Mouse (Mus musculus) hindbrain, embryonic 15.5 days (tissue): Measurements from ENCODE around the gene Utp14b. TPM values are rescaled to one million over a fixed set of nuclear protein-coding genes. Genes with fewer than 3 reads are reported as not detected.

Experiments used
- ATAC-seq: fragments of 200-750 bp; cut with Nextera tagmentation; 2 replicates; pipeline ENCODE4 v1.8.0; 2017; ENCODE audit warnings: low read depth, moderate number of reproducible peaks, moderate TSS enrichment; ENCODE audit not compliant: low FRiP score
- H3K27ac ChIP-seq: fragments of 300-500 bp; sonication (generic); replicated peaks from 2 replicates; pipeline ENCODE4 v1.5.1; 2015; ENCODE audit warnings: mild to moderate bottlenecking, inconsistent platforms
- H3K27me3 ChIP-seq: fragments of 300-500 bp; sonication (generic); 2 replicates; pipeline ENCODE4 v1.6.1; 2015; ENCODE audit warnings: control low read depth, inconsistent platforms
- H3K36me3 ChIP-seq: fragments of 300-500 bp; sonication (generic); 2 replicates; pipeline ENCODE4 v1.6.1; 2015; ENCODE audit warnings: control low read depth, inconsistent platforms
- H3K4me1 ChIP-seq: fragments of 300-500 bp; sonication (generic); replicated peaks from 2 replicates; pipeline ENCODE4 v1.6.1; 2015; ENCODE audit warnings: control low read depth, inconsistent platforms
- H3K4me2 ChIP-seq: fragments of 300-500 bp; sonication (generic); 2 replicates; pipeline ENCODE4 v1.6.1; 2015; ENCODE audit warnings: moderate library complexity, mild to moderate bottlenecking, inconsistent platforms
- H3K4me3 ChIP-seq: fragments of 300-500 bp; sonication (generic); 2 replicates; pipeline ENCODE4 v1.5.1; 2015; ENCODE audit warnings: mild to moderate bottlenecking, inconsistent platforms
- H3K9ac ChIP-seq: fragments of 300-500 bp; sonication (generic); 2 replicates; pipeline ENCODE4 v1.6.1; 2015; ENCODE audit warnings: inconsistent platforms
- H3K9me3 ChIP-seq: fragments of 300-500 bp; sonication (generic); 2 replicates; pipeline ENCODE4 v1.6.1; 2016; ENCODE audit warnings: control low read depth, inconsistent platforms
- WGBS: fragments of 180-500 bp; shearing (Covaris S2); methylation state at CpG from one replicate; pipeline ENCODE4 v1.1.7; 2015; 5-methylcytosine and 5-hydroxymethylcytosine counted together
- polyA plus RNA-seq: library from polyadenylated mRNA; unstranded; fragments of >200 nt; fragmentation: Nextera tagmentation; extraction: Ambion mirVana; gene quantifications from 2 replicates; pipeline ENCODE4 v1.2.1, GENCODE M21; 2015

Gene Utp14b
- polyA plus RNA-seq, 1 experiment from 2014 or later: 1.8 TPM

- Histone ChIP-seq H3K4me3 (no peak overlapping the region), H3K27me3 (no peaks in the 10 kb centered on the region), H3K9me3 (no peaks in the 10 kb centered on the region), H3K9ac (no peak overlapping the region), H3K4me1 (peaks cover 32% of the 10 kb centered on the region), H3K36me3 (no peaks in the 10 kb centered on the region), H3K27ac (0 out of 2 replicates have a peak overlapping the region, but pooled peaks have one; percentile 22), H3K4me2 (no peak overlapping the region)
- no peak for ATAC-seq
- WGBS: 14% methylated on average over 2 of the region's 2 CpGs
Measured at GRCm38 (mm10) chr1:78656472-78656871, 1.4 kb upstream of the Utp14b start.

- peaks cover 34% of the 10 kb centered on the region for H3K4me1 ChIP-seq
- no peak for ATAC-seq
- H3K27ac ChIP-seq: peak overlapping the region; percentile 98
- peak overlapping the region; percentile 73 for H3K4me2 ChIP-seq
- no peaks in the 10 kb centered on the region for H3K9me3 ChIP-seq
- peak overlapping the region; percentile 63 for H3K9ac ChIP-seq
- H3K27me3 ChIP-seq: no peaks in the 10 kb centered on the region
- peak overlapping the region; percentile 75 for H3K4me3 ChIP-seq
- 30% methylated on average over 22 of the region's 22 CpGs for WGBS
- H3K36me3 ChIP-seq: no peaks in the 10 kb centered on the region
Measured at GRCm38 (mm10) chr1:78657021-78657629, 713 bp upstream of the Utp14b start.

- Histone ChIP-seq H3K36me3 (no peaks in the 10 kb centered on the region), H3K4me3 (peak overlapping the region; percentile 75), H3K4me1 (peaks cover 34% of the 10 kb centered on the region), H3K9me3 (no peaks in the 10 kb centered on the region), H3K27me3 (no peaks in the 10 kb centered on the region), H3K9ac (peak overlapping the region; percentile 91), H3K27ac (peak overlapping the region; percentile 98), H3K4me2 (peak overlapping the region; percentile 73)
- WGBS: under 1% methylated on average over 20 of the region's 20 CpGs
- no peak for ATAC-seq
Measured at GRCm38 (mm10) chr1:78658441-78659269, 817 bp downstream of the Utp14b start.

- Histone ChIP-seq H3K4me1 (peaks cover 34% of the 10 kb centered on the region), H3K4me3 (peak overlapping the region; percentile 75), H3K36me3 (peaks cover 4% of the 10 kb centered on the region; the same call in 1 of the 2 replicates), H3K27ac (no peak overlapping the region; the same call in 1 of the 2 replicates), H3K9me3 (no peaks in the 10 kb centered on the region), H3K4me2 (peak overlapping the region; percentile 73), H3K27me3 (no peaks in the 10 kb centered on the region), H3K9ac (peak overlapping the region; percentile 91)
- WGBS: 22% methylated on average over 4 of the region's 4 CpGs
- ATAC-seq: no peak
Measured at GRCm38 (mm10) chr1:78659270-78659823, 1.5 kb downstream of the Utp14b start.

GRCm38 (mm10) chr1:78664326-78664725, 6.5 kb downstream of the Utp14b start:
- 87% methylated on average over 4 of the region's 4 CpGs for WGBS
- no peak for ATAC-seq
- Histone ChIP-seq H3K9me3 (no peaks in the 10 kb centered on the region), H3K36me3 (peaks cover 34% of the 10 kb centered on the region), H3K4me3 (no peak overlapping the region), H3K27me3 (no peaks in the 10 kb centered on the region), H3K4me2 (no peak overlapping the region), H3K4me1 (peaks cover 23% of the 10 kb centered on the region), H3K9ac (no peak overlapping the region), H3K27ac (no peak overlapping the region)

GRCm38 (mm10) chr1:78665954-78666499, 8.2 kb downstream of the Utp14b start:
- no peak overlapping the region for H3K4me2 ChIP-seq
- H3K4me3 ChIP-seq: no peak overlapping the region
- H3K4me1 ChIP-seq: peaks cover 7% of the 10 kb centered on the region
- no peak overlapping the region for H3K27ac ChIP-seq
- no peak for ATAC-seq
- H3K36me3 ChIP-seq: peaks cover 34% of the 10 kb centered on the region
- H3K27me3 ChIP-seq: no peaks in the 10 kb centered on the region
- no peaks in the 10 kb centered on the region for H3K9me3 ChIP-seq
- no peak overlapping the region for H3K9ac ChIP-seq
- 97% methylated on average over 9 of the region's 9 CpGs for WGBS

GRCm38 (mm10) chr1:78666585-78666984, 8.7 kb downstream of the Utp14b start:
- Histone ChIP-seq H3K4me2 (no peak overlapping the region), H3K9me3 (no peaks in the 10 kb centered on the region), H3K27me3 (no peaks in the 10 kb centered on the region), H3K9ac (no peak overlapping the region), H3K27ac (no peak overlapping the region), H3K4me3 (no peak overlapping the region), H3K36me3 (peaks cover 34% of the 10 kb centered on the region), H3K4me1 (peaks cover 2% of the 10 kb centered on the region)
- ATAC-seq: no peak
- WGBS: 94% methylated on average over 1 of the region's 1 CpGs

- H3K36me3 ChIP-seq: peaks cover 4% of the 10 kb centered on the region; the same call in 1 of the 2 replicates
- no peaks in the 10 kb centered on the region for H3K9me3 ChIP-seq
- H3K4me3 ChIP-seq: no peak overlapping the region
- no peak overlapping the region for H3K4me2 ChIP-seq
- no peak for ATAC-seq
- no peak overlapping the region for H3K9ac ChIP-seq
- no peaks in the 10 kb centered on the region for H3K27me3 ChIP-seq
- no peaks in the 10 kb centered on the region for H3K4me1 ChIP-seq
- WGBS: 95% methylated on average over 3 of the region's 3 CpGs
- no peak overlapping the region for H3K27ac ChIP-seq
Measured at GRCm38 (mm10) chr1:78682291-78682690, 24.5 kb downstream of the Utp14b start.

GRCm38 (mm10) chr1:78684128-78684527, 26.3 kb downstream of the Utp14b start:
- WGBS: 86% methylated on average over 8 of the region's 8 CpGs
- ATAC-seq: no peak
- no peak overlapping the region for H3K4me3 ChIP-seq
- no peak overlapping the region for H3K27ac ChIP-seq
- no peak overlapping the region for H3K4me2 ChIP-seq
- no peak overlapping the region for H3K9ac ChIP-seq
- H3K27me3 ChIP-seq: no peaks in the 10 kb centered on the region
- H3K4me1 ChIP-seq: no peaks in the 10 kb centered on the region
- H3K36me3 ChIP-seq: peaks cover 4% of the 10 kb centered on the region; the same call in 1 of the 2 replicates
- H3K9me3 ChIP-seq: no peaks in the 10 kb centered on the region

- Histone ChIP-seq H3K4me1 (no peaks in the 10 kb centered on the region), H3K27me3 (no peaks in the 10 kb centered on the region), H3K4me3 (no peak overlapping the region), H3K4me2 (no peak overlapping the region), H3K9ac (no peak overlapping the region), H3K36me3 (peaks cover 10% of the 10 kb centered on the region), H3K9me3 (no peaks in the 10 kb centered on the region), H3K27ac (no peak overlapping the region)
- no peak for ATAC-seq
Measured at GRCm38 (mm10) chr1:78686872-78687271, 29.0 kb downstream of the Utp14b start.

- no peak for ATAC-seq
- Histone ChIP-seq H3K27ac (no peak overlapping the region), H3K36me3 (peaks cover 15% of the 10 kb centered on the region), H3K27me3 (no peaks in the 10 kb centered on the region), H3K4me1 (no peaks in the 10 kb centered on the region), H3K9ac (no peak overlapping the region), H3K9me3 (no peaks in the 10 kb centered on the region), H3K4me2 (no peak overlapping the region), H3K4me3 (no peak overlapping the region)
- WGBS: 89% methylated on average over 7 of the region's 7 CpGs
Measured at GRCm38 (mm10) chr1:78688149-78688548, 30.3 kb downstream of the Utp14b start.
